Mouse (Mus musculus): ENCODE results near the gene Cd5.

DNA sequence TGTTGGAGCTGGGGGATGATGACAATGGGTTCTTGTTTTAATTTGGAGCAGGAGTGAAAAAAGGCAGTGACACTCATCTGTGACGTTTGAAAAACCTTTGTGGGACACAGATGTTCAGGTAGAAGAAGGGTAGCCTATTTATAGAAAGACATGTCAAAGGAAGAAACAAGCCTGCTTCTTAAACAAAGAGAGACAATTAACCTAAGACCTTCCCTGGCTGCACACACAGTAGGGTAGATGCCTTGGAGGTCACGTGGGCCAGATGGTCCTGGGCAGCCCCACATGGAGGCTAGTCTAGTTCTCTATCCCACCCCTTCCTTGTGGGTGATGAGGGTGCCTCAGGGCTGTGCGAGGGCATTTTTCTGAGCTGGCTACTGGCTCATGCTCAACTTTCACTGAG, 45.3 kb upstream of the Cd5 start:
- TF ChIP-seq CTCF (IDR thresholded peaks at IDR 0.05; ENCODE audit: low read depth, low read length), result no peak
- no peak for TF ChIP-seq POLR2A (IDR thresholded peaks at IDR 0.05; ENCODE audit: extremely low read depth, insufficient read depth, low read length)
